Mouse (Mus musculus) heart, embryonic 16.5 days (tissue): ENCODE measurements around the gene Chpf2. TPM values are rescaled to one million over a fixed set of nuclear protein-coding genes. Genes with fewer than 3 reads are reported as not detected.

ENCODE experiments used
- ATAC-seq: fragments of 200-750 bp; cut with Nextera tagmentation; replicated peaks from 2 replicates; pipeline ENCODE4 v1.8.0; 2017; ENCODE audit warnings: moderate number of reproducible peaks; ENCODE audit not compliant: insufficient read depth, low FRiP score; ENCODE audit errors: extremely low read depth
- H3K27ac ChIP-seq: fragments of 300-500 bp; sonication (generic); 2 replicates; pipeline ENCODE4 v1.5.1; 2014; ENCODE audit warnings: mild to moderate bottlenecking, low read length, control low read depth, moderate library complexity
- H3K27me3 ChIP-seq: fragments of 300-500 bp; sonication (generic); 2 replicates; pipeline ENCODE4 v1.6.1; 2014; ENCODE audit warnings: low read length, mixed read lengths; ENCODE audit not compliant: control insufficient read depth, insufficient read depth
- H3K36me3 ChIP-seq: fragments of 300-500 bp; sonication (generic); 2 replicates; pipeline ENCODE4 v1.6.1; 2014; ENCODE audit not compliant: control insufficient read depth, insufficient read depth
- H3K4me1 ChIP-seq: fragments of 300-500 bp; sonication (generic); 2 replicates; pipeline ENCODE4 v1.6.1; 2014; ENCODE audit warnings: low read length, mixed read lengths; ENCODE audit not compliant: control insufficient read depth, insufficient read depth
- H3K4me2 ChIP-seq: fragments of 300-500 bp; sonication (generic); 2 replicates; pipeline ENCODE4 v1.6.1; 2014; ENCODE audit warnings: low read depth, mild to moderate bottlenecking, control low read depth, low read length
- H3K4me3 ChIP-seq: fragments of 300-500 bp; sonication (generic); 2 replicates; pipeline ENCODE4 v1.5.1; 2014; ENCODE audit warnings: mild to moderate bottlenecking, control low read depth, low read length
- H3K9ac ChIP-seq: fragments of 300-500 bp; sonication (generic); 2 replicates; pipeline ENCODE4 v1.6.1; 2014; ENCODE audit warnings: low read length, control low read depth
- H3K9me3 ChIP-seq: fragments of 300-500 bp; sonication (generic); replicated peaks from 2 replicates; pipeline ENCODE4 v1.6.1; 2016; ENCODE audit warnings: low read length; ENCODE audit not compliant: control insufficient read depth
- WGBS: fragments of 180-500 bp; shearing (Covaris S2); extraction: QIAGEN DNeasy Blood & Tissue Kit; methylation state at CpG from one replicate; pipeline ENCODE4 v1.1.7; 2014; 5-methylcytosine and 5-hydroxymethylcytosine counted together
- polyA plus RNA-seq: library from polyadenylated mRNA; unstranded; fragments of >200 nt; fragmentation: Nextera tagmentation; extraction: Ambion mirVana; gene quantifications from 2 replicates; pipeline ENCODE4 v1.2.1, GENCODE M21; 2015

The Chpf2 gene
- 14.4 and 14.8 TPM in 2 replicates for polyA plus RNA-seq

GRCm38 (mm10) chr5:24586547-24587199 is at the start of gene Chpf2:
Gene Chpf2 (plus strand): TSS chr5:24586741.
- H3K4me1 ChIP-seq = peaks cover 23% of the 10 kb centered on the region
- H3K36me3 ChIP-seq = peaks cover 19% of the 10 kb centered on the region
- H3K9ac ChIP-seq = peak within 1 kb of the TSS; percentile 82
- no peaks in the 10 kb centered on the region for H3K27me3 ChIP-seq
- peak within 1 kb of the TSS; percentile 61 for H3K27ac ChIP-seq
- peak within 1 kb of the TSS; percentile 91 for H3K4me2 ChIP-seq
- peak within 1 kb of the TSS; percentile 78 for H3K4me3 ChIP-seq
- no peaks in the 10 kb centered on the region for H3K9me3 ChIP-seq
- WGBS = under 1% methylated on average over 43 of the region's 43 CpGs
- peak; percentile 85 for ATAC-seq

GRCm38 (mm10) chr5:24537618-24538017 is 48.9 kb upstream of the Chpf2 start:
- 62% methylated on average over 16 of the region's 16 CpGs for WGBS
- Histone ChIP-seq H3K36me3 (no peaks in the 10 kb centered on the region), H3K4me1 (peaks cover 24% of the 10 kb centered on the region), H3K9me3 (no peaks in the 10 kb centered on the region), H3K27ac (no peak overlapping the region), H3K4me2 (no peak overlapping the region), H3K4me3 (no peak overlapping the region), H3K27me3 (no peaks in the 10 kb centered on the region), H3K9ac (no peak overlapping the region)
- ATAC-seq = no peak

GRCm38 (mm10) chr5:24539571-24540296 is 46.8 kb upstream of the Chpf2 start:
- WGBS = 72% methylated on average over 22 of the region's 22 CpGs
- H3K27ac ChIP-seq = peak overlapping the region; percentile 84

DNA sequence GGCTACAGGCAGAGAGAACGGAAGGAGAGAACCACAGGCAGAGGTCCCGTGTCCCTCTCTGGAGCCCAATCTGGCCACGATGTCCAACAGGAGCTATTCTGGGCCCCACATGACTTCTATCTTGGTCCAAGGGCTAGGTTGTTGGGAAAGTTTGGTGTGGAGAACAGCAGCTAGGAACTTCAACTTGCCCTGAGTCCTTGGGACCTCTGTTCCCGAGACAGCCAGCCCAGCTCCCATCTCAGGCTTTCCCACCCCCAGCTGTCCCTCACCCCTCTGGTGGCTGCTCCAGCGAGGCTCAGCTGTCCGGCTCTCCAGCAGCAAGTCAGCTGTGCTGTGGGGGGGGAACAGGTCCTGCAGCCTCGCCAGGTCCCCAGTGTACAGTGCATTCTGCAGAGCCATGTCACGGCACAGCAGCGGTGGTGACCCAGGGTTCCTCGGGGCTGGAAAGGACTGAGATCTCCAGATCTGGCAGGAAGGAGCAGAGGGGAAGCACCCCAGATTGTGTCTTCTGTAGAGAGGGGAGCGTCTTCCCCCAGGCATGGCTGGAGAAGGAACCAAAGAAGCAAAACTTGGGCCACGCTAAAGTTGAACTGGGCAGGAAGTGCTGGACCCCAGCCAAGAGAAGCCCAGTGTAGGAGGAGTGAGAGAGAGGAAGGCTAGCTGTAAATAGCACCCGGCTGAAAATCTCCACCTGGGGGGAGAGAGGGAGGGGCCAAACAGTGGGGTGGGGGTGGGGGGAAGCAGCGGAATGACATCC is 46.0 kb upstream of the Chpf2 start, which contains the start of gene Asb10:
Gene Asb10 (minus strand): TSS at position 592 of the 757 bp plus-strand sequence.
- no peaks in the 10 kb centered on the region for H3K9me3 ChIP-seq
- H3K27me3 ChIP-seq = no peaks in the 10 kb centered on the region
- H3K4me2 ChIP-seq = peak within 1 kb of the TSS; percentile 63
- no peaks in the 10 kb centered on the region for H3K36me3 ChIP-seq
- 7% methylated on average over 14 of the region's 14 CpGs for WGBS
- peak within 1 kb of the TSS; percentile 45 for H3K4me3 ChIP-seq
- peak within 1 kb of the TSS; percentile 63 for H3K9ac ChIP-seq
- H3K4me1 ChIP-seq = peaks cover 24% of the 10 kb centered on the region
- peak; percentile 82 for ATAC-seq
- peak within 1 kb of the TSS; percentile 84 for H3K27ac ChIP-seq

More at GRCm38 (mm10) chr5:24539571-24540296, 46.8 kb upstream of the Chpf2 start:
- Histone ChIP-seq H3K9ac (peak overlapping the region; percentile 63), H3K36me3 (no peaks in the 10 kb centered on the region), H3K4me3 (peak overlapping the region; percentile 45), H3K27me3 (no peaks in the 10 kb centered on the region), H3K4me2 (peak overlapping the region; percentile 63), H3K9me3 (no peaks in the 10 kb centered on the region), H3K4me1 (peaks cover 24% of the 10 kb centered on the region)
- ATAC-seq = peak; percentile 17; the same call in 1 of the 2 replicates

GRCm38 (mm10) chr5:24541144-24541569 is 45.4 kb upstream of the Chpf2 start:
- WGBS = 7% methylated on average over 6 of the region's 6 CpGs
- H3K27ac ChIP-seq = peak overlapping the region; percentile 84
- H3K9ac ChIP-seq = peak overlapping the region; percentile 63
- peak overlapping the region; percentile 45 for H3K4me3 ChIP-seq
- no peaks in the 10 kb centered on the region for H3K36me3 ChIP-seq
- H3K4me1 ChIP-seq = peaks cover 24% of the 10 kb centered on the region
- H3K27me3 ChIP-seq = no peaks in the 10 kb centered on the region
- no peak for ATAC-seq
- H3K9me3 ChIP-seq = no peaks in the 10 kb centered on the region
- H3K4me2 ChIP-seq = peak overlapping the region; percentile 63

DNA sequence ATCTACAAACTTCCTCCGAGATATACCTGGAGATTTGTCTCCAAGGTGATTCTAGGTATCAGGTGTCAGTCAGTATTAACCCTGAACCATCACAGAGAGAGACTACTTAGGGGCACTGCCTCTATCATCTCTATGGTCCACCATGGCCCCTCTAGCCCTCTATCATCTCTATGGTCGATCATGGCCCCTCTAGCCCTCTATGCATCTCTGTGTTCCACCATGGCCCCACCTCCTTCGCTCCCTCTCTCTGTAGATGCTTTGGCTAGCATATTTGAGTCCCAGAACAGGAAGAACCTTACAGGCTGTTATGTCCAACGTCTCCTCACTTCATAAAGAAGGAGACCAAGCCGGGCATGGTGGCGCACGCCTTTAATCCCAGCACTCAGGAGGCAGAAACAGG is 43.9 kb upstream of the Chpf2 start:
- 80% methylated on average over 7 of the region's 7 CpGs for WGBS
- no peak overlapping the region for H3K27ac ChIP-seq
- H3K9ac ChIP-seq = no peak overlapping the region
- H3K9me3 ChIP-seq = no peaks in the 10 kb centered on the region
- H3K36me3 ChIP-seq = no peaks in the 10 kb centered on the region
- ATAC-seq = no peak
- H3K4me3 ChIP-seq = no peak overlapping the region
- no peaks in the 10 kb centered on the region for H3K27me3 ChIP-seq
- no peak overlapping the region for H3K4me2 ChIP-seq
- peaks cover 24% of the 10 kb centered on the region for H3K4me1 ChIP-seq

DNA sequence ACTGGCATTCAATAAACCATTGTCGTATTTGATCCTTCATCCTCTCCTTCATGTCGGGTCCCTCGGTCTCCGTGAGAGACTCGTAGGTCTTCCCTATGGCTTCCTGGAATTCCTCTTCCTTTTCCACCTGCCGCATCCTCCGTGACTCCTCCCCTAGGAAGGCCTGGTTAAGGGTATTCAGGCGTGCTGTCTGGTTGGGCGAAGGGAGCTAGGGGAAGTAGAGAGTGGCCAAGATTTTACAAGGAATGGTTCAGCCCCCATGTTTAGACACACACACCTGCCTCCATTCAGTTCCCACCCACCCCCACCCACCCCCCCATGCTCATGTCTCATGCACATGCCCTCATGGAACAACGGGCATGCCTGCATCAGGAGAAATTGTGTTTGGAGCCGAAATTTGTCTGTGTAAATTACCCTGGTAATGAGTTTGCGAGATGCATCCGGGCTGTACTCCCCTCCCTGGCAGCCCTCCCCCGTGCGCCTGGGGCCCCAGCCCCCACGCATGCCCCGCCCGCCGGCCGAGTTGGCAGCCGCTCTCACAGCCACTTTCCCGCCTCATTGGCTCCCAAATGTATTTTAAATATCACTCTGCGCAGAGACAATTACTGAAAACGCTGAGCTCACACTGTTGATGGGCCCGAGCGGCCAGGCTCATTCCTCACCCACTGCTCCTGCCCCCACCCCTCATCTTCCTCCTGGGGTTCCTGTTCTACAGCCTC is 35.8 kb upstream of the Chpf2 start:
- Histone ChIP-seq H3K9me3 (no peaks in the 10 kb centered on the region; the same call in 1 of the 2 replicates), H3K36me3 (no peaks in the 10 kb centered on the region), H3K9ac (peak overlapping the region; percentile 36; the same call in 1 of the 2 replicates), H3K4me2 (peak overlapping the region; percentile 52), H3K4me3 (peak overlapping the region; percentile 18; the same call in 1 of the 2 replicates), H3K27ac (no peak overlapping the region), H3K4me1 (peaks cover 7% of the 10 kb centered on the region), H3K27me3 (peaks cover 3% of the 10 kb centered on the region)
- ATAC-seq = peak; percentile 65
- WGBS = 31% methylated on average over 26 of the region's 26 CpGs

DNA sequence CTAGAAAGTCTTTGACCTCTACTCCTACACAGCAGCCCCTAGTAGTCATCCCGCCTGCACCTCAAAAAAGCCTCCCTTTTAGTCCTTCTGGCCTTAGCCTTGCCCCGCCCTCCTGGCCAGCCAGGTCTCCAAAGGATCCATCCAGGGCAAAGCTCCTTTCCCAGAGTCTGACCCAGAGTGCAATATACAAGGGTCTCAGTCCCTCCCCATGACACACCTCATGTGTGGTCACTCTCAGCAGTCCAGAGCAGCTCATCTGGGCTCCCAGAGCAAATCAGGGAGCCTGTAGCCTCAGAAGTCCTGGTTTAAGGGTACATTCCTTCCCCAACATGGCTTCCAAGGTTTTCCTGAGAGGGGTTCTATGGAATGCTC is 35.2 kb upstream of the Chpf2 start:
- peak overlapping the region; percentile 52 for H3K4me2 ChIP-seq
- peaks cover 7% of the 10 kb centered on the region for H3K4me1 ChIP-seq
- ATAC-seq = no peak
- H3K36me3 ChIP-seq = no peaks in the 10 kb centered on the region
- peaks cover 3% of the 10 kb centered on the region for H3K27me3 ChIP-seq
- no peaks in the 10 kb centered on the region; the same call in 1 of the 2 replicates for H3K9me3 ChIP-seq
- H3K4me3 ChIP-seq = 0 out of 2 replicates have a peak overlapping the region, but pooled peaks have one; percentile 18
- H3K9ac ChIP-seq = peak overlapping the region; percentile 36; the same call in 1 of the 2 replicates
- WGBS = 47% methylated on average over 2 of the region's 2 CpGs
- no peak overlapping the region for H3K27ac ChIP-seq
